16 mouse cellular contexts compared by ENCODE assay signal in genomic region chr2:130454748-130455370, GRCm38 (mm10). TPM values are rescaled to one million over a fixed set of nuclear protein-coding genes. Genes with fewer than 3 reads are reported as not detected.
A peak's percentile ranks its signal among the peaks of the same experiment; 100 is the strongest.
DNase-seq lines count a peak whose midpoint lies in the region; ATAC-seq and TF ChIP-seq lines count a peak whose summit lies in the region.
"Had no signal": no experiment of that assay in that cellular context is flagged by ENCODE, and none has a peak within 500 bp of the region (broad histone marks: within the 10 kb centered on the region; RNA-seq: fewer than 3 reads in every experiment).

No protein-coding gene starts in this region.

- H3K27ac ChIP-seq in thymus, adult 2 months (ENCODE audit: control insufficient read depth, insufficient read depth, low read length), result no peak overlapping the region
- H3K27ac ChIP-seq: limb, embryonic 10.5 days; midbrain, embryonic 12.5 days; neural tube, embryonic 13.5 days had no signal

- peak; percentile 23 for DNase-seq in adrenal gland, postnatal 25 days
- no peak for DNase-seq in adrenal gland, adult 2 months
- DNase-seq in left cerebral cortex, postnatal 10 days (ENCODE audit: extremely low spot score in 1 of 2, low spot score in 2 of 2), result peak; percentile 43 to 46
- no peak for DNase-seq in left cerebral cortex, adult 11 months (ENCODE audit: low spot score)
- DNase-seq in cerebellum, adult 11 months, result peak; percentile 52
- peak; percentile 38 to 41 for DNase-seq in left cerebral cortex, postnatal 36 days (ENCODE audit: low spot score in 2 of 2)
- DNase-seq in thymus, adult 2 months, result no peak
- DNase-seq: B cell, adult 2 months; kidney, adult 8-10 months; liver, postnatal 0 days had no signal

- intact Hi-C loops in left cerebral cortex, postnatal 10 days (cut with DNase I), result loop anchor here (5.0 kb wide), 1 partner anchor 57 kb away; no protein-coding TSS in a partner anchor
- intact Hi-C loops in left cerebral cortex, postnatal 36 days (cut with DNase I), result loop anchor here (5.0 kb wide), 1 partner anchor 37 kb away; no protein-coding TSS in a partner anchor

- H3K27me3 ChIP-seq in thymus, adult 2 months (ENCODE audit: control insufficient read depth, insufficient read depth, low read length), result no peaks in the 10 kb centered on the region
- H3K27me3 ChIP-seq: midbrain, embryonic 12.5 days; neural tube, embryonic 13.5 days; Patski had no signal

- no peak for TF ChIP-seq POLR2A in thymus, adult 2 months (IDR thresholded peaks at IDR 0.05; ENCODE audit: control insufficient read depth, extremely low read depth, insufficient read depth, low read length, poor library complexity)

- H3K4me1 ChIP-seq in thymus, adult 2 months (replicated peaks; ENCODE audit: control insufficient read depth, insufficient read depth, low read length), result peaks cover 10% of the 10 kb centered on the region

- H3K36me3 ChIP-seq in thymus, adult 2 months (ENCODE audit: control insufficient read depth, insufficient read depth, low read length), result no peaks in the 10 kb centered on the region
- H3K36me3 ChIP-seq: limb, embryonic 10.5 days; midbrain, embryonic 12.5 days; neural tube, embryonic 13.5 days had no signal

- no peak for TF ChIP-seq CTCF in thymus, adult 2 months (IDR thresholded peaks at IDR 0.05; ENCODE audit: borderline replicate concordance, control insufficient read depth, extremely low read depth, insufficient read depth, low read length, poor library complexity)

- no peak for ATAC-seq in megakaryocyte, adult 5-6 weeks (ENCODE audit: poor library complexity, severe bottlenecking)
- ATAC-seq: liver, postnatal 0 days; Patski had no signal

- 90% methylated on average over 6 of the region's 6 CpGs for WGBS in thymus, adult 2 months

- H3K4me3 ChIP-seq in thymus, adult 2 months (ENCODE audit: control insufficient read depth, insufficient read depth, low read length), result no peak overlapping the region
- H3K4me3 ChIP-seq: limb, embryonic 10.5 days; midbrain, embryonic 12.5 days; neural tube, embryonic 13.5 days had no signal

RNA-seq across cellular contexts. Expression of gene Ptpra, which starts 4.8 kb away (rescaled TPM):
- 115 and 144 TPM in 2 replicates for total RNA-seq in adrenal gland, postnatal 25 days (2021)
- 100 to 1,000 TPM; 125 to 145 TPM for total RNA-seq in adrenal gland, adult 2 months (2021)
- 80.0 and 113 TPM in 2 replicates for polyA plus RNA-seq in adrenal gland, adult 2 months (2012; rRNA removed)
- 100 to 1,000 TPM; 257 to 262 TPM for total RNA-seq in left cerebral cortex, postnatal 10 days (2021)
- 100 to 1,000 TPM; 239 to 240 TPM for total RNA-seq in left cerebral cortex, postnatal 36 days (2021)
- 59.3 and 60.3 TPM in 2 replicates for total RNA-seq in megakaryocyte, adult 5-6 weeks (2015)
- total RNA-seq in megakaryocyte, adult 5-6 weeks (2017), result 163 and 173 TPM in 2 replicates
- 109 and 113 TPM in 2 replicates for polyA plus RNA-seq in thymus, adult 2 months (2012; rRNA removed)

RNA-seq across cellular contexts. Expression of gene Pced1a, which starts 30.4 kb away (rescaled TPM):
- total RNA-seq in adrenal gland, postnatal 25 days (2021), result 18.9 and 19.9 TPM in 2 replicates
- total RNA-seq in adrenal gland, adult 2 months (2021), result 10 to 100 TPM; 15.4 to 17.2 TPM
- 40.8 and 43.3 TPM in 2 replicates for polyA plus RNA-seq in adrenal gland, adult 2 months (2012; rRNA removed)
- 10 to 100 TPM; 22.8 to 23.4 TPM for total RNA-seq in left cerebral cortex, postnatal 10 days (2021)
- total RNA-seq in left cerebral cortex, postnatal 36 days (2021), result 10 to 100 TPM; 26.0 to 28.8 TPM
- 6.1 and 6.7 TPM in 2 replicates for total RNA-seq in megakaryocyte, adult 5-6 weeks (2015)
- 12.2 and 14.1 TPM in 2 replicates for total RNA-seq in megakaryocyte, adult 5-6 weeks (2017)
- polyA plus RNA-seq in thymus, adult 2 months (2012; rRNA removed), result 42.8 and 44.7 TPM in 2 replicates

RNA-seq across cellular contexts. Expression of gene Vps16, which starts 30.7 kb away (rescaled TPM):
- 80.9 and 81.9 TPM in 2 replicates for total RNA-seq in adrenal gland, postnatal 25 days (2021)
- total RNA-seq in adrenal gland, adult 2 months (2021), result 10 to 100 TPM; 55.4 to 57.0 TPM
- 44.8 and 44.9 TPM in 2 replicates for polyA plus RNA-seq in adrenal gland, adult 2 months (2012; rRNA removed)
- total RNA-seq in left cerebral cortex, postnatal 10 days (2021), result 100 to 1,000 TPM in 1 of 2 experiments, 10 to 100 TPM in 1; 83.9 to 105 TPM
- 10 to 100 TPM; 78.0 to 78.3 TPM for total RNA-seq in left cerebral cortex, postnatal 36 days (2021)
- 74.6 and 102 TPM in 2 replicates for total RNA-seq in megakaryocyte, adult 5-6 weeks (2015)
- total RNA-seq in megakaryocyte, adult 5-6 weeks (2017), result 96.7 and 99.6 TPM in 2 replicates
- polyA plus RNA-seq in thymus, adult 2 months (2012; rRNA removed), result 189 and 213 TPM in 2 replicates

RNA-seq across cellular contexts. Expression of gene Tmem239, which starts 48.6 kb away (rescaled TPM):
- not detected in 2 replicates for total RNA-seq in adrenal gland, postnatal 25 days (2021)
- total RNA-seq in adrenal gland, adult 2 months (2021), result not detected
- 0.08 TPM in 1 of 2 replicates, not detected in the other for polyA plus RNA-seq in adrenal gland, adult 2 months (2012; rRNA removed)
- total RNA-seq in left cerebral cortex, postnatal 10 days (2021), result not detected
- not detected for total RNA-seq in left cerebral cortex, postnatal 36 days (2021)
- not detected in 2 replicates for total RNA-seq in megakaryocyte, adult 5-6 weeks (2015)
- not detected in 2 replicates for total RNA-seq in megakaryocyte, adult 5-6 weeks (2017)
- polyA plus RNA-seq in thymus, adult 2 months (2012; rRNA removed), result not detected in 2 replicates
- total RNA-seq: heart, postnatal 10 days had no signal
- polyA plus RNA-seq: limb, embryonic 10.5 days; liver, postnatal 0 days; midbrain, embryonic 12.5 days; Patski had no signal

RNA-seq across cellular contexts. Expression of gene 1700020A23Rik, which starts 49.8 kb away (rescaled TPM):
- total RNA-seq in adrenal gland, postnatal 25 days (2021), result not detected in 2 replicates
- 1 to 10 TPM in 1 of 2 experiments, not detected in 1; 1.0 TPM for total RNA-seq in adrenal gland, adult 2 months (2021)
- not detected in 2 replicates for polyA plus RNA-seq in adrenal gland, adult 2 months (2012; rRNA removed)
- not detected for total RNA-seq in left cerebral cortex, postnatal 10 days (2021)
- not detected for total RNA-seq in left cerebral cortex, postnatal 36 days (2021)
- not detected in 2 replicates for total RNA-seq in megakaryocyte, adult 5-6 weeks (2015)
- not detected in 2 replicates for total RNA-seq in megakaryocyte, adult 5-6 weeks (2017)
- 0.26 TPM in 1 of 2 replicates, not detected in the other for polyA plus RNA-seq in thymus, adult 2 months (2012; rRNA removed)
- total RNA-seq: heart, postnatal 10 days had no signal
- polyA plus RNA-seq: limb, embryonic 10.5 days; liver, postnatal 0 days; neural tube, embryonic 13.5 days; Patski had no signal

Comparison
In these comparisons a context has a peak if more than half of its experiments do, and no peak if none do; other contexts are left out.
1. DNase-seq: peak in adrenal gland, postnatal 25 days (single experiment), left cerebral cortex, postnatal 10 days (2 of 2), cerebellum, adult 11 months (single experiment) and left cerebral cortex, postnatal 36 days (2 of 2); none in adrenal gland, adult 2 months (single experiment), left cerebral cortex, adult 11 months (single experiment) and thymus, adult 2 months (single experiment).